Mouse (Mus musculus) kidney, postnatal 0 days (tissue): ENCODE measurements at regions not wholly inside any gene's neighbourhood (a gene's known extent, or its start where the extent isn't known, plus 50 kb on each side); places are given as distances from the start of the nearest gene placed in this dataset.

Source experiments
- ATAC-seq: fragments of 200-750 bp; cut with Nextera tagmentation; replicated peaks from 2 replicates; pipeline ENCODE4 v1.8.0; 2017; ENCODE audit warnings: low read depth, moderate number of reproducible peaks, moderate TSS enrichment, moderate library complexity; ENCODE audit not compliant: low FRiP score
- DNase-seq: peaks from one replicate; pipeline ENCODE4 v3.0.0-alpha.2; 2016; ENCODE audit warnings: low spot score
- H3K27ac ChIP-seq: fragments of 300-500 bp; sonication (generic); 2 replicates; pipeline ENCODE4 v1.5.1; 2014; ENCODE audit warnings: mild to moderate bottlenecking
- H3K27me3 ChIP-seq: fragments of 300-500 bp; sonication (generic); 2 replicates; pipeline ENCODE4 v1.6.1; 2014; ENCODE audit warnings: low read length, mixed read lengths; ENCODE audit not compliant: insufficient read depth
- H3K36me3 ChIP-seq: fragments of 300-500 bp; sonication (generic); 2 replicates; pipeline ENCODE4 v1.6.1; 2014; ENCODE audit warnings: low read length, mixed read lengths; ENCODE audit not compliant: insufficient read depth
- H3K4me1 ChIP-seq: fragments of 300-500 bp; sonication (generic); replicated peaks from 2 replicates; pipeline ENCODE4 v1.6.1; 2014; ENCODE audit warnings: antibody characterized with exemption, low read length, mixed read lengths; ENCODE audit not compliant: insufficient read depth
- H3K4me2 ChIP-seq: fragments of 300-500 bp; sonication (generic); 2 replicates; pipeline ENCODE4 v1.6.1; 2014; ENCODE audit warnings: mild to moderate bottlenecking, low read length, moderate library complexity, mixed read lengths
- H3K4me3 ChIP-seq: fragments of 300-500 bp; sonication (generic); replicated peaks from 2 replicates; pipeline ENCODE4 v1.5.1; 2014; ENCODE audit warnings: low read depth, low read length
- H3K9ac ChIP-seq: fragments of 300-500 bp; sonication (generic); 2 replicates; pipeline ENCODE4 v1.6.1; 2014; ENCODE audit warnings: low read depth, low read length
- H3K9me3 ChIP-seq: fragments of 300-500 bp; sonication (generic); replicated peaks from 2 replicates; pipeline ENCODE4 v1.6.1; 2016; ENCODE audit warnings: low read length, inconsistent platforms, mixed read lengths
- CTCF ChIP-seq: IDR thresholded peaks from 2 replicates; pipeline ENCODE4 v1.5.1; 2016; ENCODE audit warnings: antibody characterized with exemption, low read depth, mild to moderate bottlenecking, moderate library complexity
- WGBS: fragments of 180-500 bp; shearing (Covaris S2); extraction: QIAGEN DNeasy Blood & Tissue Kit; methylation state at CpG from one replicate; pipeline ENCODE4 v1.1.7; 2014; 5-methylcytosine and 5-hydroxymethylcytosine counted together

DNA sequence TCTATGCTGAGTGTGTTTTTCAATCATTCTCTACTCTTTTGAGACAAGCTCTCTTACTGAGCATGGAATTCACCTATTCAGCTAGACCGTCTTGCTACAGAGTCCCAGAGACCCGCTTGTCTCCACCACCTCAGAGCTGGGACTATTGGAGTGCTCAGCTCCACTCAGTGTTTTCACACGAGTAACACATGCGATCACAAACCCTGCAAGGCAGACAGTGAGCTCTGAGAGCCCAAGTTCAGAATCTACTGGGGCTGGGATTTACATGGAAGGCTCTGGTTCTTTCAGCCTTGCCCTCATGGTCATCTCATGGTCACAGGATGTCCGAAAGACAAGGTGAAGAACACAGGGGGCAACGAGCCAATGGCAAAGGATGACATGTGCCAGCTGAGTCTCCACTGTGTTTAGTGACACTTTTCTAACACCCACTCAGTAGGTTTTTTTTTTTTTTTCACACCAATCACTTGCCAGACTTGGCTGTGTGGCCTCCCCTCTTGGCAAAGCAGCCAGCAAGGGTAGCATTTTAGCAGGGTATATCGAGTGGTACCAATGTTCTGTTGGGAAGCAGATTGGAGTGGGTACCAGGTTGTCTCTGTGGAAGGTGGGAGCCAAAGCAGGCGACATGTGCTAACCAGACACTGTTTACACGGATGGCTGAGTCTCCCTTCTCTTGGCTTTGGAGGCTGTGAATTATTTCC is 51.2 kb upstream of the Gtsf1l start:
- Histone ChIP-seq H3K9ac (no peak overlapping the region), H3K27ac (no peak overlapping the region), H3K4me1 (no peaks in the 10 kb centered on the region; the same call in 1 of the 2 replicates), H3K27me3 (no peaks in the 10 kb centered on the region), H3K4me2 (no peak overlapping the region), H3K36me3 (no peaks in the 10 kb centered on the region), H3K9me3 (no peaks in the 10 kb centered on the region), H3K4me3 (no peak overlapping the region)
- DNase-seq (no peak), ATAC-seq (no peak)
- WGBS, result 74% methylated on average over 9 of the region's 9 CpGs
- no peak for TF ChIP-seq CTCF

DNA sequence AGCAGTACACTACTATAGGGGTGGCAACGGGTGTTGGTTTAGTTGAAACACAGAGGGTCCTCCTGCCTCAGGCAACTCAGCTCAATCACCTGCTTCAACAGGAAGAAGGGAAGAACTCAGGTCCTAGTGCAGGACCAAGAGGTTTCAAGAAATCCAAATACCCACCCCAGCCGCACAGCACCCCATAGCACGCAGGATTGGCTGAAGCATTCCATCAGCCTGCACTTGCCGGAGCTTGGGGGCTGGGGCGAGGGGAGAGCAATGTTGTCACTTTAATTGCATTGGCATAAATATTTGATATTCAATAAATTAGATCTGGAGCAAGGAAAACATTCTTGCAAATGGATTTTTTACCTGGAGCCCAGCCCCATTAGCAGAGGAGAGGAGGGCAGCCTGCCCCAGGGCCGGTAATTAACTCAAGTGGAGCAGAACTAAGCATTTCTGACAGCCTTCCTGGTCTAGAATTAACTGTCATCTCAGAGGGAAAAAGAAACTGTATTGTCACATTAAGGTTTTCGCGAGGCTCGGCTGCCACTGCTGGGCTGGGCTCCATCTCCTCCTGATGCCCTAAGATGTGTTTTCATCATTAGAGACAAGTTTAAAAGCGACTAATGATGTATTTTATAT is 55.2 kb upstream of the Gtsf1l start:
- H3K9ac ChIP-seq, result no peak overlapping the region
- 46% methylated on average over 10 of the region's 10 CpGs for WGBS
- DNase-seq (no peak), ATAC-seq (no peak)
- H3K36me3 ChIP-seq, result no peaks in the 10 kb centered on the region
- H3K4me2 ChIP-seq, result 0 out of 2 replicates have a peak overlapping the region, but pooled peaks have one; percentile 5
- no peak overlapping the region for H3K27ac ChIP-seq
- TF ChIP-seq CTCF, result no peak
- no peaks in the 10 kb centered on the region for H3K27me3 ChIP-seq
- H3K4me1 ChIP-seq, result no peaks in the 10 kb centered on the region; the same call in 1 of the 2 replicates
- no peaks in the 10 kb centered on the region for H3K9me3 ChIP-seq
- H3K4me3 ChIP-seq, result no peak overlapping the region

DNA sequence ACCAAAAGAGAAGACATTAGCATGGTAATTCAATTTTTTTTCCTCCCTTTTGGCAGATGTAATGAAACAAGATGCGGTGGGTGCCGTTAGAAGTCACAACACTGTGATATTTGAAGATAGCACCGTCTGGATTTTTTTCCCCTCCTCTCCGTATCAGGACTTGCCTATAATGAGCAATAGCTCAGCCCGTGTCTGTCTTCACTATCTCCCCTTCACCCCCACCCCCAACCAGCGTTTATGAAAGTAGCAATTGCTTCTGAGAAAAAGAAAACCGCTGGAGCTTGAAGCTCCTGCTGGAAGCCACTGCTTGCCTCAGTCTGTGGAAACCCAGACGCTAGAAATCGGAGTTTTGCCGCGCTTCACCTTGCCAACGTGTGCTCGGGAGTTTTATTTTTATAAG is 55.8 kb upstream of the Gtsf1l start:
- Histone ChIP-seq H3K27me3 (no peaks in the 10 kb centered on the region), H3K4me2 (0 out of 2 replicates have a peak overlapping the region, but pooled peaks have one; percentile 5)
- 22% methylated on average over 13 of the region's 13 CpGs for WGBS

DNA sequence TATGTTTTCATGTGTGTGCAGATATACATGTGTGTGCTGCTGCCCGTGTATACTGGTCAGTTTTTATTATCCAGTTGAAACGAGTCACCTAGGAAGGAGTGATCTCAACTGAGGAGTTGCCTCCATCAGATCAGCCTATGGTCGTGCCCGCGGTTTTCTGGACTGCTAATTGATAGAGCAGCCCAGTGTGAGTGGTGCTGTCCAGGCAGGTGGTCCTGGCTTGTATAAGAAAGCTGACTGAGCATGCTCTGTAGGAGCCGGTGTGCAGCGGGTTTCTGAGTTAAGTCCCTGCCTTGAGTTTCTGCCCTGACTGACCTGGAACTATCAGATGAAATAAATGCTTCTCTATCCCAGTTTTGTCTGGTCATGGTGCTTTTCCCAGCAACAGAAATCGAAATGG is 56.9 kb upstream of the Tox2 start:
- Histone ChIP-seq H3K27me3 (no peaks in the 10 kb centered on the region), H3K9me3 (no peaks in the 10 kb centered on the region), H3K4me2 (no peak overlapping the region), H3K4me3 (no peak overlapping the region), H3K4me1 (no peaks in the 10 kb centered on the region; the same call in 1 of the 2 replicates), H3K9ac (no peak overlapping the region), H3K27ac (no peak overlapping the region), H3K36me3 (no peaks in the 10 kb centered on the region)
- WGBS, result 86% methylated on average over 8 of the region's 8 CpGs
- ATAC-seq (no peak), DNase-seq (no peak)
- no peak for TF ChIP-seq CTCF

More for the DNA sequence above, 55.8 kb upstream of the Gtsf1l start:
- no peaks in the 10 kb centered on the region for H3K36me3 ChIP-seq
- H3K9ac ChIP-seq, result no peak overlapping the region
- no peak overlapping the region for H3K4me3 ChIP-seq
- no peaks in the 10 kb centered on the region for H3K9me3 ChIP-seq
- no peak for DNase-seq
- H3K27ac ChIP-seq, result no peak overlapping the region
- no peaks in the 10 kb centered on the region; the same call in 1 of the 2 replicates for H3K4me1 ChIP-seq
- TF ChIP-seq CTCF, result no peak
- no peak for ATAC-seq

DNA sequence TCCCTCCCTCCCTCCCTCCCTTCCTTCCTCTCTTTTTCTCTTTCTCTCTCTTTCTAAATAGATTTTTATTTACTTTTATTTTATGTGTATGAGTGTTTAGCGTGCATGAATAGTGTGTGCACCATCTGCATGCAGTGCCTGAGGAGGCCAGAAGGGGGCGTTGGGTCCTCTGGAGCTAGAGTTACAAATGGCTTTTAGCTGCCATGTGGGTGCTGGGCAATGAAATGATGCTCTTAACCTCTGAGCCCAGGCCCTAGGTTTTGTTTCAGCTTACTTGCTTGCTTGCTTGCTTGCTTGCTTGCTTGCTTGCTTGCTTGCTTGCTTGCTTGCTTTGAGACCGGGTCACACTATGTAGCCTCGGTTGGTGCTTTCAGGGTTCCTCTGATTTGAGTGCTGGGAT is 56.4 kb upstream of the Tox2 start:
- no peak overlapping the region for H3K9ac ChIP-seq
- no peak; the same call in 1 of the 2 replicates for TF ChIP-seq CTCF
- H3K9me3 ChIP-seq, result no peaks in the 10 kb centered on the region
- no peaks in the 10 kb centered on the region for H3K36me3 ChIP-seq
- H3K4me1 ChIP-seq, result no peaks in the 10 kb centered on the region; the same call in 1 of the 2 replicates
- DNase-seq, result no peak
- no peak overlapping the region for H3K4me2 ChIP-seq
- no peak overlapping the region for H3K4me3 ChIP-seq
- no peak for ATAC-seq
- no peaks in the 10 kb centered on the region for H3K27me3 ChIP-seq
- no peak overlapping the region for H3K27ac ChIP-seq
- 87% methylated on average over 4 of the region's 4 CpGs for WGBS

DNA sequence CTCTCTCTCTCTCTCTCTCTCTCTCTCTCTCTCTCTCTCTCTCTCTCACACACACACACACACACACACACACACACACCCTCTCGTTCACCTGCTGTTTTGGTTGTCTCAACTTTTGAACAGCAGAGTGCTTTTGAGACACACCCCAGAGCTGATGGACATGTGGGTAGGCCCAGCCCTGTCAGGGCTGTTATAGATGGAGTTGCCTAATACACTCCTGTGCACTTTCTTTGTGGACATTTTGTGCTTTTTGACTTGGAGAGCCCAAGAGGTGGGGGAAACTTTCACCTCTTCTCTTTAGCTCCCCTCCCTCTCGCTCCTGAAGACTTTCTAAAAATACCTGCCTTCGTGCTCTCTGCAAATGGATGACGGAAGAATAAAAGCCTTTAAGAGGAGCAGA is 55.5 kb upstream of the Tox2 start:
- no peak overlapping the region for H3K9ac ChIP-seq
- H3K4me1 ChIP-seq, result no peaks in the 10 kb centered on the region; the same call in 1 of the 2 replicates
- H3K27me3 ChIP-seq, result no peaks in the 10 kb centered on the region
- no peak overlapping the region for H3K4me2 ChIP-seq
- no peak for DNase-seq
- WGBS, result 61% methylated on average over 4 of the region's 4 CpGs
- H3K4me3 ChIP-seq, result no peak overlapping the region
- no peaks in the 10 kb centered on the region for H3K9me3 ChIP-seq
- ATAC-seq, result no peak
- no peak for TF ChIP-seq CTCF
- no peaks in the 10 kb centered on the region for H3K36me3 ChIP-seq
- no peak overlapping the region for H3K27ac ChIP-seq
